Mouse (Mus musculus) stomach, embryonic 14.5 days (tissue): ENCODE data around the gene Gtf2ird2. TPM values are rescaled to one million over a fixed set of nuclear protein-coding genes. Genes with fewer than 3 reads are reported as not detected.
A peak's percentile ranks its signal among the peaks of the same experiment; 100 is the strongest.

ENCODE experiments used
- ATAC-seq: fragments of 200-750 bp; cut with Nextera tagmentation; 2 replicates; pipeline ENCODE4 v1.8.0; 2017; ENCODE audit warnings: low read depth, moderate TSS enrichment; ENCODE audit not compliant: insufficient number of reproducible peaks, insufficient read depth, low FRiP score
- H3K27ac ChIP-seq: fragments of 300-500 bp; sonication (generic); 2 replicates; pipeline ENCODE4 v1.5.1; 2014; ENCODE audit warnings: mild to moderate bottlenecking, low read length, moderate library complexity, mixed read lengths
- H3K27me3 ChIP-seq: fragments of 300-500 bp; sonication (generic); 2 replicates; pipeline ENCODE4 v1.6.1; 2014; ENCODE audit warnings: low read length, control low read depth, mixed read lengths; ENCODE audit not compliant: control insufficient read depth, insufficient read depth
- H3K36me3 ChIP-seq: fragments of 300-500 bp; sonication (generic); 2 replicates; pipeline ENCODE4 v1.6.1; 2014; ENCODE audit warnings: mild to moderate bottlenecking, control low read depth, low read length, moderate library complexity, mixed read lengths; ENCODE audit not compliant: control insufficient read depth, insufficient read depth
- H3K4me1 ChIP-seq: fragments of 300-500 bp; sonication (generic); 2 replicates; pipeline ENCODE4 v1.6.1; 2014; ENCODE audit warnings: low read length, control low read depth, mixed read lengths; ENCODE audit not compliant: control insufficient read depth, insufficient read depth
- H3K4me2 ChIP-seq: fragments of 300-500 bp; sonication (generic); replicated peaks from 2 replicates; pipeline ENCODE4 v1.6.1; 2014; ENCODE audit warnings: low read depth, low read length, control low read depth
- H3K4me3 ChIP-seq: fragments of 300-500 bp; sonication (generic); 2 replicates; pipeline ENCODE4 v1.5.1; 2014; ENCODE audit warnings: low read depth, low read length, control low read depth
- H3K9ac ChIP-seq: fragments of 300-500 bp; sonication (generic); replicated peaks from 2 replicates; pipeline ENCODE4 v1.6.1; 2014; ENCODE audit warnings: low read depth, mild to moderate bottlenecking, control low read depth, low read length, moderate library complexity, mixed read lengths
- H3K9me3 ChIP-seq: fragments of 300-500 bp; sonication (generic); 2 replicates; pipeline ENCODE4 v1.6.1; 2016; ENCODE audit warnings: low read depth, low read length, control low read depth; ENCODE audit not compliant: control insufficient read depth
- WGBS: fragments of 180-500 bp; shearing (Covaris S2); extraction: QIAGEN DNeasy Blood & Tissue Kit; methylation state at CpG from one replicate; pipeline ENCODE4 v1.1.7; 2014; 5-methylcytosine and 5-hydroxymethylcytosine counted together
- polyA plus RNA-seq: library from polyadenylated mRNA; unstranded; fragments of >200 nt; fragmentation: Nextera tagmentation; extraction: Ambion mirVana; gene quantifications from 2 replicates; pipeline ENCODE4 v1.2.1, GENCODE M21; 2014

The Gtf2ird2 gene
- polyA plus RNA-seq, 1 experiment from 2014 or later, result 10.1 TPM

DNA sequence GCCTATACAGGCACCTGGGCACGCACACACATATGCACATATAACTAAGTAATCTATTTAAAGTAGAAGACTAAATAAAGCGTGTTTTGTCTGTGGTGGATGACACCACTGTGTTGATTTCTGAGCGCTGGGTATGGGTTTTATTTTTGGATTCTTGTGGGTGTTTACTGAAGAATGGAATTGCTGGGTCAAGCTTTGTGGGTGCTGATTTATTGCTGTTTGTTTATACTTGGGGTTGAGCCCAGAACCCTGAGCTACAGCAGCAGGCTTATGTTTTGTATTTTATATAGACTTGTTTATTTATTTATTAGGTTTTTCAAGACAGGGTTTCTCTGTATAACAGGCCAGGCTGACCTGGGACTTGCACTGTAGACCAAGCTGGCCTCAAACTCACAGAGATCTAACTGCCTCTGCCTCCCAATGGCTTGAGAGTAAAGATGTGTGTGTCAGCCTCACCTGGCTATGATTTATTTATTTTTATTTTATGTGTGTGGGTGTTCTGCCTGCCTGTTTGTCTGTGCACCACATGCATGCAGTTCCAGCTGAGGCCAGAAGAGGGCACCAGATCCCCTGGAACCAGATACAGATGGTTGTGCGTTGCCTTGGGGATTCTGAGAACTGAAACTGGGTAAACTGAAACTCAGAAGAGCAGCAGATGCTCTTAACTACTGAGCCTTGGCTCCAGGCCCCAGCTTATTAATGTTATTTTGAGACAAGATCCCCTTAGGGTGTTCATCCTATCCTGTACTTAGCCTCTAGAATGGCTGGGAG, 3.3 kb downstream of the Gtf2ird2 start:
- 66% methylated on average over 4 of the region's 4 CpGs for WGBS
- peaks cover 11% of the 10 kb centered on the region for H3K4me1 ChIP-seq
- H3K9ac ChIP-seq, result no peak overlapping the region
- no peak overlapping the region for H3K27ac ChIP-seq
- no peaks in the 10 kb centered on the region for H3K27me3 ChIP-seq
- no peak overlapping the region for H3K4me2 ChIP-seq
- no peak overlapping the region for H3K4me3 ChIP-seq
- no peaks in the 10 kb centered on the region for H3K9me3 ChIP-seq
- no peak for ATAC-seq
- no peaks in the 10 kb centered on the region for H3K36me3 ChIP-seq

DNA sequence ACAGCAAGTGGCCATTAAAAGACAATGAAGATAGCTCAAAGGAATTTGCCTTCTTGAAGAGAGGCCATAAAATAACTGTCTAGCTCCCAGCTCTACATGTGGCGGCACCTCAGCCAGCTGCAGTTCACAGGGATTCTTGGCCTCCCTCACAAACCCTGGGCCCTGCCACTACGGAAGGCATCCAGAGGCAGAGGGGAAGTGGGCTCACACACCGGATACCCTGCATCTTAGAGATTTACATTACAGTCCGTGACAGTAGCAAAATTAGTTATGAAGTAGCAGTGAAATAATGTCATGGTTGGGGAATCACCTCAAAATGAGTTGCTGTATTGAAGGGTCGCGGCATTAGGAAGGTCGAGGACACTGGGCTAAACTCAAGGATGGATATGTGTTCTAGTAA, 4.8 kb downstream of the Gtf2ird2 start:
- Histone ChIP-seq H3K4me1 (peaks cover under 1% of the 10 kb centered on the region), H3K4me2 (no peak overlapping the region), H3K9ac (no peak overlapping the region), H3K27ac (no peak overlapping the region), H3K9me3 (no peaks in the 10 kb centered on the region), H3K27me3 (no peaks in the 10 kb centered on the region), H3K36me3 (no peaks in the 10 kb centered on the region), H3K4me3 (no peak overlapping the region)
- 85% methylated on average over 7 of the region's 7 CpGs for WGBS
- ATAC-seq, result no peak

GRCm38 (mm10) chr5:134193664-134194063, 9.8 kb downstream of the Gtf2ird2 start:
- Histone ChIP-seq H3K36me3 (peaks cover 8% of the 10 kb centered on the region; the same call in 1 of the 2 replicates), H3K4me1 (no peaks in the 10 kb centered on the region), H3K9ac (no peak overlapping the region), H3K9me3 (no peaks in the 10 kb centered on the region), H3K27ac (no peak overlapping the region), H3K27me3 (no peaks in the 10 kb centered on the region), H3K4me2 (no peak overlapping the region), H3K4me3 (no peak overlapping the region)
- ATAC-seq, result no peak
- WGBS, result 84% methylated on average over 8 of the region's 8 CpGs

GRCm38 (mm10) chr5:134206721-134207120, 22.9 kb downstream of the Gtf2ird2 start:
- H3K4me2 ChIP-seq, result no peak overlapping the region
- H3K4me1 ChIP-seq, result peaks cover 11% of the 10 kb centered on the region; the same call in 1 of the 2 replicates
- H3K36me3 ChIP-seq, result no peaks in the 10 kb centered on the region
- ATAC-seq, result no peak
- H3K27ac ChIP-seq, result no peak overlapping the region
- no peak overlapping the region for H3K4me3 ChIP-seq
- no peak overlapping the region for H3K9ac ChIP-seq
- no peaks in the 10 kb centered on the region for H3K9me3 ChIP-seq
- no peaks in the 10 kb centered on the region for H3K27me3 ChIP-seq
- 81% methylated on average over 10 of the region's 10 CpGs for WGBS

GRCm38 (mm10) chr5:134209931-134210554, 26.2 kb downstream of the Gtf2ird2 start:
- Histone ChIP-seq H3K9ac (no peak overlapping the region), H3K36me3 (peaks cover 4% of the 10 kb centered on the region; the same call in 1 of the 2 replicates), H3K27ac (no peak overlapping the region), H3K4me2 (no peak overlapping the region), H3K4me1 (peaks cover 11% of the 10 kb centered on the region; the same call in 1 of the 2 replicates), H3K27me3 (no peaks in the 10 kb centered on the region), H3K9me3 (no peaks in the 10 kb centered on the region), H3K4me3 (no peak overlapping the region)
- WGBS, result 12% methylated on average over 11 of the region's 11 CpGs
- ATAC-seq, result peak; percentile 51; the same call in 1 of the 2 replicates

DNA sequence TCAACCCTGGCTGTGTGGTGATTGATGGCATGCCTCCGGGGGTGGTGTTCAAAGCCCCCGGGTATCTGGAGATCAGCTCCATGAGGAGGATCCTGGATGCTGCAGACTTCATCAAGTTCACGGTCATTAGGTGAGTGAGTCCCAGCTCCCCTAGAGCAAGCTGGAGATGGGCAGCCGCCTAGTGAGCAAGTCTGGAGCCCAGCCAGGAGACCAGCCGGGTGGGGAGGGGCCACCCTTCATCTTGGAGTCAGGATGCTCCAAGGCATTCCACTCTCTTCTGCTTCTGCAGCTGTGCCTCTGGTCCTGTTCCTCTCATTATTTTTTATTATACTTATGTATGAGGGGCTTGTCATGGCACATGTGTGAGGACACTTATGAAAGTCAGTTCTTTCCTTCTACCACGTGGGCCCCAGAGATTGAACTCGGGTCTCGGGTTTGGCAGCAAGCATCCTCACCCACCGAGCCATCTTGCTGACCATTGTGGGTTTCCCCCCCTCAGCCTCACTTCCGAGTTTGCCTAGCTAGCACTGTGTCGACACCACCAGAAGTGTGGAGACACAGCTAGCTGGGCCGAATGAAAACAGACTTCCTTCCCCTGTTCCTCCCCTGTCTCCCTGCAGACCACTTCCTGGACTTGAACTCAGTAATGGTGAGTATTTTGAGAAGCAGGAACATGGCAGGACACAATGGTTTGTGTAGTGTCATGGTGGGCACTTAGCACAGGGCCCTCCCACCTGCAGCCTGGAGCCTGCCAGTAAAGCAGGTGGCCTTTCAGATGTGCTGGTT, 30.4 kb downstream of the Gtf2ird2 start:
- ATAC-seq, result no peak
- Histone ChIP-seq H3K36me3 (peaks cover 4% of the 10 kb centered on the region; the same call in 1 of the 2 replicates), H3K27me3 (no peaks in the 10 kb centered on the region), H3K4me2 (no peak overlapping the region), H3K4me1 (peaks cover 9% of the 10 kb centered on the region; the same call in 1 of the 2 replicates), H3K9ac (no peak overlapping the region), H3K9me3 (no peaks in the 10 kb centered on the region), H3K27ac (no peak overlapping the region), H3K4me3 (no peak overlapping the region)
- 54% methylated on average over 12 of the region's 12 CpGs for WGBS

DNA sequence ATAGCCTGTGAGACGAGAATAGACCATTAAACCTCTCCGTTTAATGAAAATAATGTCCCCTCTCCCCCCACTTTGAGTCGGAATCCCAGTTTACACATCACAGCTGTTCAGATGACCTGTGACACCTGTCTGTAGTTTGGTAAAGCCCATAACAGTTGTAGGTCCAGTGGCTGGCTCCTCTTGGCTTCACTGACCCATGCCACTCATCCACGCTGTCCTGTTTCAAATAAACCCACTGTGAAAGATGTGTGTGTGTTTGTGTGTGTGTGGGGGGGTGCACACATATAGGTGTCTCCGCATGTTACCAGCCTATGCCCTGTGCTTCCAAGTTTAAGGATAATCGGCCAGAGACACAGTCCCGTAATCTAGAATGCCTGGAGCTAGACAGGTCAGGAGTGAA, 34.1 kb downstream of the Gtf2ird2 start:
- WGBS, result 72% methylated on average over 7 of the region's 7 CpGs
- Histone ChIP-seq H3K36me3 (peaks cover 4% of the 10 kb centered on the region; the same call in 1 of the 2 replicates), H3K9me3 (no peaks in the 10 kb centered on the region), H3K27ac (no peak overlapping the region), H3K9ac (no peak overlapping the region), H3K4me2 (no peak overlapping the region), H3K4me3 (no peak overlapping the region), H3K27me3 (no peaks in the 10 kb centered on the region), H3K4me1 (peaks cover 11% of the 10 kb centered on the region; the same call in 1 of the 2 replicates)
- ATAC-seq, result no peak

DNA sequence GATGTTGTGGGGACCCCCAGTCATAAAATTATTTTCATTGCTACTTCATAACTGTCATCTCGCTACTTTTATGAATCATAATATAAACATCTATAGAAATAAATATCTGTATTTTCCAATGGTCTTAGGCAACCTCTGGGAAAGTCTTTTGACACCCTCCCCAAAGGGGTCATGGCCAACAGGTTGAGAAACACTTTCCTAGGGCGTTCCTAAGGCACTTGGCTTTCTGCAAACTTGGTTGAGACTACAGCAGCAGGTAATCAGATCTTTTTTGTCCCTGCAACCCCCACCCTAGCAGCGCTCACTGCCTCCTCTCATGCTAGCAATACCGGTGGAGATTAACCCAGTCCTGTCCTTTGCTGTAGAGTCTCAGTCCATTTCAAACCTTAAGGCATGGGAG, 37.5 kb downstream of the Gtf2ird2 start:
- peak overlapping the region; percentile 29; the same call in 1 of the 2 replicates for H3K4me3 ChIP-seq

More for the DNA sequence above, 37.5 kb downstream of the Gtf2ird2 start:
- peaks cover 11% of the 10 kb centered on the region for H3K4me1 ChIP-seq
- ATAC-seq, result no peak
- no peak overlapping the region for H3K9ac ChIP-seq
- H3K4me2 ChIP-seq, result peak overlapping the region; percentile 54
- no peaks in the 10 kb centered on the region for H3K36me3 ChIP-seq
- whole genome bisulfite sequencing, result 36% methylated on average over 4 of the region's 4 CpGs
- no peak overlapping the region for H3K27ac ChIP-seq
- no peaks in the 10 kb centered on the region for H3K9me3 ChIP-seq
- no peaks in the 10 kb centered on the region for H3K27me3 ChIP-seq
